Mouse (Mus musculus) lung, postnatal 0 days (tissue): Measurements from ENCODE around the gene Gsto2.

Experiments used
- CTCF ChIP-seq: IDR thresholded peaks from 2 replicates; pipeline ENCODE4 v1.5.1; 2016; ENCODE audit warnings: antibody characterized with exemption, mild to moderate bottlenecking
- EP300 ChIP-seq: IDR thresholded peaks from 2 replicates; pipeline ENCODE4 v1.6.1; 2016; ENCODE audit warnings: antibody characterized with exemption, mild to moderate bottlenecking, control low read depth

DNA sequence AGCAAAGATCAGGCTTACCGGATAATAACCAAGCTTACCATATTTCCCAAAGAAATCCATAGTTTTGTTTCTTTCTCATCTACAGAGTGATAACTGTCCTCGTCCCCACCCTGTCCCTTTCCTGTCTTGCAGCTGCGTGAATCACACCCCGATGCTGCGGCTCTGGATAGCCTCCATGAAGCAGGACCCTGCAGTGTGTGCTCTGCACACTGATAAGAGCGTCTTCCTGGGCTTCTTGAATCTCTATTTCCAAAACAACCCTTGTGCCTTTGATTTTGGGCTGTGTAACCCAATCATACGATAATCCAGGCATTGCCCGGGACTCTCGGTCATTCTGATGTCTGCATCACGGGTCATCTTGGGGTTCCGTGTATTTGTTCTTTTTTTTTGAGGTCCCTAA is 20.6 kb downstream of the Gsto2 start:
- TF ChIP-seq CTCF = no peak
- TF ChIP-seq EP300 = no peak
